Mouse (Mus musculus): Measurements from ENCODE around the gene Fpr2. TPM values are rescaled to one million over a fixed set of nuclear protein-coding genes. Genes with fewer than 3 reads are reported as not detected.
"Not testable (repeated sequence)": the region's sequence is repeated elsewhere in the genome, so short reads cannot be mapped to it uniquely, and the experiment has no call there.

The Fpr2 gene
- total RNA-seq, 1 experiment, result not detected

GRCm38 (mm10) chr17:17909636-17910421, 22.2 kb downstream of the Fpr2 start:
- H3K27ac ChIP-seq (ENCODE audit: insufficient read depth, low read depth, low read length, poor library complexity, severe bottlenecking), result no peak overlapping the region
- H3K9me3 ChIP-seq (ENCODE audit: control insufficient read depth, insufficient read depth, low read depth, low read length), result no peaks in the 10 kb centered on the region
- H3K9ac ChIP-seq (ENCODE audit: insufficient read depth, low read depth, low read length, poor library complexity, severe bottlenecking), result peak overlapping the region; percentile 32
- H3K36me3 ChIP-seq (ENCODE audit: control insufficient read depth, insufficient read depth, low read length, poor library complexity, severe bottlenecking), result no peaks in the 10 kb centered on the region
- no peak for TF ChIP-seq ZNF384 (IDR thresholded peaks at IDR 0.05; ENCODE audit: low read depth, low read length)
- no peak for TF ChIP-seq CHD2 (IDR thresholded peaks at IDR 0.05; ENCODE audit: low read depth, low read length)
- TF ChIP-seq MAFK (IDR thresholded peaks at IDR 0.05; ENCODE audit: insufficient read depth, low read depth, low read length), result no peak
- no peak for TF ChIP-seq HCFC1 (IDR thresholded peaks at IDR 0.05; ENCODE audit: borderline replicate concordance, insufficient read depth, low read length)
- no peak for TF ChIP-seq ZC3H11A (IDR thresholded peaks at IDR 0.05; ENCODE audit: borderline replicate concordance, low read depth, low read length)
- H3K4me1 ChIP-seq (ENCODE audit: control insufficient read depth in 2 of 2, insufficient read depth in 2 of 2, low read length in 2 of 2, poor library complexity in 1 of 2), result no peaks in the 10 kb centered on the region
- in situ Hi-C loops (cut with MboI; ENCODE audit: low sequenced_read_pairs in 2 of 2, unreplicated experiment in 2 of 2), result no loop called here
- H3K4me3 ChIP-seq (ENCODE audit: insufficient read depth in 1 of 2, low read depth in 1 of 2, low read length in 2 of 2, poor library complexity in 1 of 2, severe bottlenecking in 1 of 2), result peak overlapping the region; percentile 59 to 76
- DNase-seq (ENCODE audit: low read depth, low spot score), result peak; percentile 47

GRCm38 (mm10) chr17:17912618-17913017, 25.0 kb downstream of the Fpr2 start:
- not testable (repeated sequence) for H3K9ac ChIP-seq (ENCODE audit: insufficient read depth, low read depth, low read length, poor library complexity, severe bottlenecking)

GRCm38 (mm10) chr17:17917376-17917775, 29.8 kb downstream of the Fpr2 start:
- Histone ChIP-seq H3K36me3 (ENCODE audit: control insufficient read depth, insufficient read depth, low read length, poor library complexity, severe bottlenecking) (no peaks in the 10 kb centered on the region), H3K4me3 (ENCODE audit: insufficient read depth in 1 of 2, low read depth in 1 of 2, low read length in 2 of 2, poor library complexity in 1 of 2, severe bottlenecking in 1 of 2) (no peak overlapping the region), H3K9me3 (ENCODE audit: control insufficient read depth, insufficient read depth, low read depth, low read length) (no peaks in the 10 kb centered on the region), H3K9ac (ENCODE audit: insufficient read depth, low read depth, low read length, poor library complexity, severe bottlenecking) (no peak overlapping the region), H3K27ac (ENCODE audit: insufficient read depth, low read depth, low read length, poor library complexity, severe bottlenecking) (no peak overlapping the region), H3K4me1 (ENCODE audit: control insufficient read depth in 2 of 2, insufficient read depth in 2 of 2, low read length in 2 of 2, poor library complexity in 1 of 2) (no peaks in the 10 kb centered on the region)
- in situ Hi-C loops (cut with MboI; ENCODE audit: low sequenced_read_pairs in 2 of 2, unreplicated experiment in 2 of 2), result no loop called here
- TF ChIP-seq CHD2 (IDR thresholded peaks at IDR 0.05; ENCODE audit: low read depth, low read length) (no peak), ZC3H11A (IDR thresholded peaks at IDR 0.05; ENCODE audit: borderline replicate concordance, low read depth, low read length) (no peak), HCFC1 (IDR thresholded peaks at IDR 0.05; ENCODE audit: borderline replicate concordance, insufficient read depth, low read length) (no peak), ZNF384 (IDR thresholded peaks at IDR 0.05; ENCODE audit: low read depth, low read length) (no peak), MAFK (IDR thresholded peaks at IDR 0.05; ENCODE audit: insufficient read depth, low read depth, low read length) (no peak)
- no peak for DNase-seq (ENCODE audit: low read depth, low spot score)

More at GRCm38 (mm10) chr17:17912618-17913017, 25.0 kb downstream of the Fpr2 start:
- H3K4me3 ChIP-seq (ENCODE audit: insufficient read depth in 1 of 2, low read depth in 1 of 2, low read length in 2 of 2, poor library complexity in 1 of 2, severe bottlenecking in 1 of 2); in situ Hi-C loops (cut with MboI; ENCODE audit: low sequenced_read_pairs in 2 of 2, unreplicated experiment in 2 of 2); H3K36me3 ChIP-seq (ENCODE audit: control insufficient read depth, insufficient read depth, low read length, poor library complexity, severe bottlenecking); H3K4me1 ChIP-seq (ENCODE audit: control insufficient read depth in 2 of 2, insufficient read depth in 2 of 2, low read length in 2 of 2, poor library complexity in 1 of 2); H3K27ac ChIP-seq (ENCODE audit: insufficient read depth, low read depth, low read length, poor library complexity, severe bottlenecking); DNase-seq (ENCODE audit: low read depth, low spot score); H3K9me3 ChIP-seq (ENCODE audit: control insufficient read depth, insufficient read depth, low read depth, low read length): not testable (repeated sequence)

GRCm38 (mm10) chr17:17917782-17918181, 30.2 kb downstream of the Fpr2 start:
- no peaks in the 10 kb centered on the region for H3K36me3 ChIP-seq (ENCODE audit: control insufficient read depth, insufficient read depth, low read length, poor library complexity, severe bottlenecking)
- no peak overlapping the region for H3K27ac ChIP-seq (ENCODE audit: insufficient read depth, low read depth, low read length, poor library complexity, severe bottlenecking)

More at GRCm38 (mm10) chr17:17917782-17918181, 30.2 kb downstream of the Fpr2 start:
- Histone ChIP-seq H3K9ac (ENCODE audit: insufficient read depth, low read depth, low read length, poor library complexity, severe bottlenecking) (no peak overlapping the region), H3K4me3 (ENCODE audit: insufficient read depth in 1 of 2, low read depth in 1 of 2, low read length in 2 of 2, poor library complexity in 1 of 2, severe bottlenecking in 1 of 2) (no peak overlapping the region), H3K4me1 (ENCODE audit: control insufficient read depth in 2 of 2, insufficient read depth in 2 of 2, low read length in 2 of 2, poor library complexity in 1 of 2) (no peaks in the 10 kb centered on the region), H3K9me3 (ENCODE audit: control insufficient read depth, insufficient read depth, low read depth, low read length) (no peaks in the 10 kb centered on the region)
- in situ Hi-C loops (cut with MboI; ENCODE audit: low sequenced_read_pairs in 2 of 2, unreplicated experiment in 2 of 2), result no loop called here
- no peak for TF ChIP-seq ZNF384 (IDR thresholded peaks at IDR 0.05; ENCODE audit: low read depth, low read length)
- TF ChIP-seq MAFK (IDR thresholded peaks at IDR 0.05; ENCODE audit: insufficient read depth, low read depth, low read length), result no peak
- no peak for TF ChIP-seq HCFC1 (IDR thresholded peaks at IDR 0.05; ENCODE audit: borderline replicate concordance, insufficient read depth, low read length)
- TF ChIP-seq ZC3H11A (IDR thresholded peaks at IDR 0.05; ENCODE audit: borderline replicate concordance, low read depth, low read length), result no peak
- TF ChIP-seq CHD2 (IDR thresholded peaks at IDR 0.05; ENCODE audit: low read depth, low read length), result no peak
- no peak for DNase-seq (ENCODE audit: low read depth, low spot score)

Other genes starting within 250 kb of the Fpr2 start
- 0.16 and 0.27 TPM in 2 replicates for gene Vmn2r90, start 184.1 kb upstream of the Fpr2 start, total RNA-seq (2012; rRNA removed)
- gene Spaca6, start 60.7 kb upstream of the Fpr2 start, total RNA-seq (2012; rRNA removed), result 12.7 and 16.6 TPM in 2 replicates
- gene Has1, start 32.6 kb upstream of the Fpr2 start, total RNA-seq (2012; rRNA removed), result 0.22 and 0.37 TPM in 2 replicates
- not detected in 2 replicates for gene Fpr1, start 3.9 kb upstream of the Fpr2 start, total RNA-seq (2012; rRNA removed)
- gene Fpr3, start within 50 bp of the Fpr2 start, total RNA-seq (2012; rRNA removed), result not detected in 2 replicates
- not detected in 2 replicates for gene Fpr-rs4, start 133.9 kb downstream of the Fpr2 start, total RNA-seq (2012; rRNA removed)
- not detected in 2 replicates for gene Vmn2r124, start 161.6 kb downstream of the Fpr2 start, total RNA-seq (2012; rRNA removed)
- not detected in 2 replicates for gene Vmn2r91, start 197.2 kb downstream of the Fpr2 start, total RNA-seq (2012; rRNA removed)

All from ES-E14 (cell line).